Mouse (Mus musculus): Measurements from ENCODE around the gene Tmem259. TPM values are rescaled to one million over a fixed set of nuclear protein-coding genes. Genes with fewer than 3 reads are reported as not detected.
A peak's percentile ranks its signal among the peaks of the same experiment; 100 is the strongest.

Tmem259 gene
- total and polyA plus RNA-seq, 3 experiments = 62.0 to 150 TPM; not detected in 1

DNA sequence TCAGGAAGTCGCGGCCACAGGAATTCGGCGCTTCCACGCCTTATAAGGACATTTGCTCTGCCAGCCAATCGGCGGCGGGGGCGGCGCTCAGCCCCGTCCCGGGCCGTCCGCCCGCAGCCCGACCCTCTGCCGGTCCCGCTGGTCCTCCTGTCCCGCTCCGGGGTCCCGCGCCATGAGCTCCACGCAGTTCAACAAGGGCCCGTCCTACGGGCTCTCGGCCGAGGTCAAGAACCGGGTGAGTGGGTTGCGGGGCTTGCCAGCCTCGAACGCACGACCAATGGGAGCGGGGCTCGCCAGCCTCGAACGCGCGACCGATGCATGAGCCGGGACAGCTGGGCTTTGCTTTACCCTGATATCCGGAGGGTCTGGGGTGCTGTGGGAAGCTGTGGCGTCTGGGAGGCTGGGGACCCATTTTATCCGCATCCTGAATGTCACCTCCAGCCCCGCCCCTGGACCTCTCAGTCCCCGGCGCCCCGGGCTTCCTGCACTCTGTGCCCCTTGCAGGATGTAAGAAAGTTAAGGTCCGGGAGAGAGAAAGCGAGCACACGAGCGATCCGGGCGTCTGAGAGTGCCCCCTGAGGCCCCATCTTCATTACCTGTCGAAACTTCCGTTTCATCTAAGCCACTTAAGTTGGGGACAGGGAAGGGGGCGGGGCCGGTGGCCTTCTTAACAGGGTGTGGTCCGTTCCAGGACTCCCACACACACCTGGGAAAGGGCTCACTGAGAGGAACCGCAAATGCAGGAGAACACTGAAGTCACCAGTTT is 4.6 kb upstream of the Tmem259 start, which contains the start of gene Cnn2 (continued):
- no peak for TF ChIP-seq NRF1 (IDR thresholded peaks at IDR 0.05; ENCODE audit: insufficient read depth, low read depth, low read length, poor library complexity, severe bottlenecking)
- no peak for TF ChIP-seq TBP (IDR thresholded peaks at IDR 0.05; ENCODE audit: low read depth, low read length)
- no peak for TF ChIP-seq USF2 (IDR thresholded peaks at IDR 0.05; ENCODE audit: borderline replicate concordance in 1 of 2, insufficient read depth in 1 of 2, low read depth in 1 of 2, low read length in 2 of 2)
- no peak for TF ChIP-seq TCF12 (IDR thresholded peaks at IDR 0.05; ENCODE audit: low read depth, low read length)
- no peak for TF ChIP-seq ELF1 (IDR thresholded peaks at IDR 0.05; ENCODE audit: low read depth, low read length)
- TF ChIP-seq ZNF384 (IDR thresholded peaks at IDR 0.05; ENCODE audit: low read depth, low read length) = no peak
- TF ChIP-seq E2F4 (IDR thresholded peaks at IDR 0.05; ENCODE audit: borderline replicate concordance, low read depth, low read length) = no peak
- TF ChIP-seq EP300 (IDR thresholded peaks at IDR 0.05; ENCODE audit: low read depth in 1 of 2, low read length in 2 of 2) = no peak
- TF ChIP-seq JUND (IDR thresholded peaks at IDR 0.05; ENCODE audit: low read depth, low read length) = no peak
- TF ChIP-seq POLR2AphosphoS5 (IDR thresholded peaks at IDR 0.05; ENCODE audit: borderline replicate concordance, low read depth, low read length) = no peak
- TF ChIP-seq GATA1 (IDR thresholded peaks at IDR 0.05; ENCODE audit: low read depth, low read length) = no peak

DNA sequence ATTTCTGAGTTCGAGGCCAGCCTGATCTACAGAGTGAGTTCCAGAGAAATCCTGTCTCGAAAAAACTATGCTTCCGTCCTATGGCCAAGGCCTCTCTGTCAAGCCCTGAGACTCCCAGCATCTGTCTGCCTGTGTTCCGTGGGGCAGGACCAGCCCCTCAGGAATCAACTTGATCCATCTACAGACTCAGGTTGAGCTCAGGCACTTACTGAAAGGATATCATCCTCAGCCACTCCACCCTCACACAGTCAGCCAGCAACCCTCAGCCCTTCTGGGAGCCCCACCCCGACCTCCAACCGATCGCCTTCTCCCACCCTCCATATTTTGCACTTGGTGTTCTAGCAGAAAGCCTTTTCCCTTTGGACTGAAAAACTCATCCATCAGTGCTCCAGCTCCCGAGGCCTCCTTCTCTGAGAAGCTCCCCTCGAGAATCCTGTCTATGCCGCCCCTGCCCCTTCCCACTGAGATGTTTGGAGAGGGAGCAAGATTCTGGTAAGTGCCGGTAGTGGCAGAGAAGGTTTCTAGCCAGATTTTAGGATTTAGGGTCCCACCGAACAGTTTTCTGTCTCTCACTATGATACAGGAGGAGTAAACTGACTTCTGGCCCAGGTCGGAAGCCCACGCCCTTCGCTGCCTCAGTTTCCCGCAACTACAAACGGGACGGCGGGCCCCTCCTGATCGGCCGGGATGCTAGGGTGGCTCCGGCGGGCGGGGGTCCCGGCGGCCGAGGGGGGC is 3.8 kb upstream of the Tmem259 start:
- peaks cover 10% of the 10 kb centered on the region for H3K79me2 ChIP-seq (ENCODE audit: control insufficient read depth, insufficient read depth, low read length, poor library complexity)
- H3K36me3 ChIP-seq (ENCODE audit: control insufficient read depth in 1 of 2, insufficient read depth in 2 of 2, low read length in 2 of 2) = peaks cover 0 to 5% of the 10 kb centered on the region in 2 experiments; a peak in 2 of 4 replicates
- no peaks in the 10 kb centered on the region for H3K27me3 ChIP-seq (ENCODE audit: control insufficient read depth in 1 of 2, insufficient read depth in 2 of 2, low read length in 2 of 2)
- peaks cover 0 to 16% of the 10 kb centered on the region in 2 experiments; a peak in 2 of 4 replicates for H3K4me1 ChIP-seq (ENCODE audit: control insufficient read depth in 1 of 2, insufficient read depth in 2 of 2, low read length in 2 of 2)
- H3K9me3 ChIP-seq (replicated peaks; ENCODE audit: insufficient read depth, low read length) = no peaks in the 10 kb centered on the region
- peak overlapping the region; percentile 69 to 85 for H3K4me3 ChIP-seq (ENCODE audit: control insufficient read depth in 1 of 2, insufficient read depth in 1 of 2, low read depth in 2 of 2, low read length in 2 of 2)
- TF ChIP-seq POLR2A (IDR thresholded peaks at IDR 0.05; ENCODE audit: control insufficient read depth in 1 of 2, insufficient read depth in 1 of 2, low read depth in 1 of 2, low read length in 2 of 2, poor library complexity in 1 of 2) (0 out of 4 replicates have a peak, but pooled peaks of 1 of the 2 experiments have one; percentile 29), TBP (IDR thresholded peaks at IDR 0.05; ENCODE audit: low read depth, low read length) (peak; percentile 8; the same call in 1 of the 2 replicates), UBTF (IDR thresholded peaks at IDR 0.05; ENCODE audit: borderline replicate concordance, insufficient read depth, low read depth, low read length) (0 out of 2 replicates have a peak, but pooled peaks have one; percentile 61), TAL1 (IDR thresholded peaks at IDR 0.05; ENCODE audit: low read length) (no peak), RAD21 (IDR thresholded peaks at IDR 0.05; ENCODE audit: low read depth, low read length) (no peak)
- peak; percentile 65 for DNase-seq (ENCODE audit: low read depth, low spot score)
- H3K27ac ChIP-seq (ENCODE audit: control insufficient read depth, low read depth, low read length) = peak overlapping the region; percentile 3
- H3K9ac ChIP-seq (ENCODE audit: control insufficient read depth, low read depth, low read length, poor library complexity, severe bottlenecking) = peak overlapping the region; percentile 74
